Mouse (Mus musculus) spleen, adult 12 weeks (tissue): Measurements from ENCODE around the gene Capn9.

Experiments
- DNase-seq: peaks from one replicate; pipeline ENCODE4 v3.0.0; 2022; ENCODE audit warnings: low spot score

Capn9 gene

DNA sequence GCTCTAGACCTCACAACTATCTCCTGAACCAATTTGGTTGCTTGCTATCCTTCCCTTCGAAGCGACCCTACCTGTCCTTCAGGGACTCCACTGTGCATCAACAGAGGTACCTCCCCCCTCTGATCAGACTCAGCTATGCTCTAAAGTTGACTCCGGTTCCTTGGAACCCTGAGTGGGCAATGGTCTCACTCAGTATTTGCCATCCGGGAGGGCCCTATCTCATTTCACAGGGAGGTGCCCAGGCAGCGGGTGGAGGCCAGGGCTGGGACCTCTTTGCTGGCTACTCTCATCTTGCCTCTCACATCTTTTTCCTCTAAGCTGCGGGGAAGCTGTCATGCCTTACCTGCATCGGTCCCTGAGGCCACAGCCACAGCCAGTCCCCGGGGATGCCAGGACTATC lies at the start of gene Capn9:
Gene Capn9 (plus strand): TSS at position 301 of the 400 bp plus-strand sequence.
- no peak for DNase-seq

DNA sequence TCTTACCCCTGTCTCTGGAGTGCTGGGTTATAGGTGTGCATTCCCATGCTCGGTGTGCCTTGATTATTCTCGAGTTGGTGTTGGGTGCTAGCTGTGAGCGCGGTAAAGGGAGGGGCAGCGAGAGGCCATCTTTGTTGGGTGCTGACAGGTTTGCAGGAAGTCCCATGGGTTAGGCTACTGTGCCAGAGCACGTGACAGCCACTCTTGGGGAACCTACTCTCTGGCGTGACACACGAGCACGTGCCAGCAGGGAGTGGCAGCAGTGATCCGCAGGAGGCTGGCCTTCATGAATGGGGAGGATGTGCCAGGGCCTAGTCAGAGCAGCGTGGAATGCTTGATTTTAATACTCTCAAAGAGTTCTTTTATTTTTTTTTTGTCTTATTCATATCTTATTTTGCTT lies 49.6 kb upstream of the Capn9 start:
- no peak for DNase-seq

DNA sequence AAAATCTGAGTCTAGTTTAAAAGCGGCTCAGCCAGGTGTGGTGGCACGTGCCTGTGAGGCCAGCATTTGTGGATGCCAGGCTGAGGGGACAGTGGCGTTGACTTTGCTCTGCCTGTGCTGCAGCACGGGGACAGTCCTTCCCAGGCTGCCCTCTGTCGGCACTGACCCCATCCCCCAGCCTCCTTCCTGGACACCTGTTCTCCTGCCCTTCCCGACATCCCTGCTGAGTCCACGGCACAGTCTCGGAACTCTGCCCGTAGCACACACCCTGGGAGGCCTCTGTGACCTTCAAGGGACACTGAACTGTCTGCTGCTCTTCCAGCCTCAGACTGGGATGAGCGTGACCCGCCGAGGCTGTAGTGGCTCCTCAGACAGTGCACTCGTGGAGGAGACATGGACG lies 45.8 kb upstream of the Capn9 start:
- DNase-seq: no peak

DNA sequence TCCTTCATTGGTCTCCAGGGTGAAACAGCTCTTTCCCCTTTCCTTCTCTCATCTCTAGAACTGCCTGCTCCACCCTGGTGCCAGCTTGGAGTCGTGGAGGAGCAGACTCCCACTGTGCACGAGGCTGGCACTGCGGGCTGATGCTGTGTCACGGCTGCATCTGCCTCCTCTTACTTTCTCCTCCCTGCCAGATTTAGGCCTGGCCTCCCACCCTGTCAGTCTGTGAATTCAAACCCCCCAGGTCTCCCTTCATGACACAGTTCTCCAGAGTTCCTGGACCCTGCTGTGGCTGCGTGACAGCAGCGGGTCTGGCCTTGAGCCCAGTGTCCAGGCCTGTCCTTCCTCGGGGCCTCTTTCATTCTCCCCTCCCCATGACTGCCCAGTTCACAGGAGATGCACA lies 45.4 kb upstream of the Capn9 start:
- no peak for DNase-seq

DNA sequence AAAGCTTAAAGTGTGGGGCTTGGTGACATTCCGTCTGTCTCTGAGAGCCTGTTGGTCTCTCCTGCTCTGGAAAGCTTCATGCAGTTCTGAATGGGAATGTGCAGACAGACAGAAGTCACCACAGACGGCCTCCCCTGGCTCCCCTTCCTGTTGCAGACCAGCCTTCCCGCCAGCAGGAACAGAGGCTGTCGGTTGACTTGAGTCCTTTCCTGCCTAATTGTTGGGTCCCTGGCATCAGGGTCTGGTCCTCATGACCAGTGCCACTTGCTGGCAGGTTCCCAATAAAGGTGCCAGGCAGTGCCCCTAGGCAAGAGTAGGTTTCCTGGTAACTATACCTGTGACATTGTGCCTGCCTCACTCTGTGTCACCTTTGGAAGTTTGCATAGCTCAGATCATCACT lies 44.9 kb upstream of the Capn9 start:
- DNase-seq: no peak

DNA sequence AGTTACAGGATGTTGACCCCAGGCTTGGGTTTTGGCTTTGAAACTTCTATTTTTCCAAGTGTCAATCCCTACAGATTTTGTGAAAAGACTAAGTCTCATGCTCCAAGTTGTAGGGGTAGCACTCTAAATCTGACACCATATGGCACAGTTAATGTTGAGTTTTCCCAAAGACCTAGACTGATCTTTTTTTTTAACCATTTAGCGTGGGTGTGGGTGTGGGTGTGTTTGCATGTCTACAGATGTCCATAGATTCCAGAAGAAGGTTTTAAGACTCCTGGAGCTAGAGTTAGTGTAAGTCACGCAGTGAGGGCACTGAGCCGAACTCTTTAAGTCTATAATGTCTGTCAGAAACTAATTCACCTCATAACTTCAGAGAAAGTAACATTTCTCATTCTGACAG lies 43.3 kb upstream of the Capn9 start:
- DNase-seq: no peak

DNA sequence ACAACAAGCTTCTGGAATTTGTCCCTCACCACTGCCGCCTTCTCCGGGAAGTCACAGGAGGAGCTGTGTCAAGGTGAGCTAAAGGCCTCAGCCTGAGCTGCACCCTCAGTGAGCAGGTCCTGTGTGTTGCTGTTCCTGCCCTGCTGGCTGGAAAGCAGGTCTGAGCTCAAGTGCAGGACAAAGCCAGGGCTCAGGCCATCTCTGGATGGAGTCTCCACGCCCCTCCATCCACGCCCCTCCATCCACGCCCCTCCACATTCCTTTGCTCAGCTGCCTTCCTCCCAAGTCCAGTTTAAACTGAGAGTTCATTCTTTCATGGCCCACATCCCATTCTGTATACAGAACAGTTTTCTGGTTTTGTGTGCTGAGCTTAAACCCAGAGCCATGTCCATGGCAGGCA lies 40.5 kb upstream of the Capn9 start:
- DNase-seq: no peak

DNA sequence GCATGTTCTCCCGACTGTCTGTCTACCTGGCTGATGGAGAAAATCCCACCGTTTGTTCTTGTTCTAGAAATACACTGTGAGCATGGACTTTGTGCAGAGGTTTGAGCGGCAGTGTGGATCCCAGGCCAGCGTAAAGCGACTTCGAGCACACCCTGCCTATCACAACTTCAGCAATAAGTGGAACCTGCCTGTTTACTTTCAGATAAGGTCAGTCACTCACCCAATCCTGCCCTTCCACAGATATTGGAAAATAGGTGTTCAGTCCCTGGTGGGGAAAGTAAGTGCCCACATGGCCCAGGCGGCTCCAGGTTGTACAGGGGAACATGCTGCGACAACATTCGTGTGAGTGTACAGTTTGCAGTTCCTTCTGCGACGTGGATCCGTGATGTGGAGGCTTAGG lies 35.0 kb upstream of the Capn9 start:
- DNase-seq: no peak

DNA sequence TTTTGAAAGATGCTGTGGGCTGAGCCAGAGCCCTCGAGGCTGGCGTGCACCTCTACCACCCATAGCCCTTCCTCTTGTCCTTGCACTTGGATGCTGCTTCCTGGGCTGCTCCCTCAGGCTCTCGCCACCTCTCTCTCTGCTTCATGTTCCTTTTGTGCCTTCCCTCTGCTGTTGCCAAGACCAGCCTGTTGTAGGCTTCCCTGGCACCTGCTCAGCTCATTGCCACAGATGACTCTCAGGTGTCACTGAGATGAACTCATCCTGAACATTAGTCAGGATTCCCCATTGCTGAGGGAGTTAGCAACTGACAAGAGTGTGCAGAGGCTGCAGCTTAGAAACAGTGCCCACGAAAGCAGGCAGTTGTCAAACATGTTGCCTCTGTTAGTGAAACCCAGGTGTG lies 33.9 kb upstream of the Capn9 start:
- no peak for DNase-seq

DNA sequence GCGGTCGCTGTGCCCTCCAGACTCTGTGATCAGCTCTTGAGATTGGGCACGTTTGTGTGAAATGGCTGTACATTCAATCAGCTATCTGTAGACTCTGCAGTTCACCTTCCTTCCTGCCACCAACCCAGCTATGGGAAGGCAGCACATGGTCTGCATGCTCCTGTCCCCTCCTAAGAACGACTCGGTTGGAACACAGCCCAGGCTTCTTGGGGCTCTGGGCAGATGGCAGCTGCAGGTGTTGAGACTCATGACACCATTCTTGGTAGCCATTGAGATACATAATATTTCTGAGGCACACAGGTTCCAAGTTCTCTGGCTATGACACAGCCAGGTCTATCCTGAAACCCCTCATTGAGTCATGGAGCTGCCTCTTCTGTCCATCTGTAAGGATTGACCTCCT lies 32.6 kb upstream of the Capn9 start:
- DNase-seq: no peak

DNA sequence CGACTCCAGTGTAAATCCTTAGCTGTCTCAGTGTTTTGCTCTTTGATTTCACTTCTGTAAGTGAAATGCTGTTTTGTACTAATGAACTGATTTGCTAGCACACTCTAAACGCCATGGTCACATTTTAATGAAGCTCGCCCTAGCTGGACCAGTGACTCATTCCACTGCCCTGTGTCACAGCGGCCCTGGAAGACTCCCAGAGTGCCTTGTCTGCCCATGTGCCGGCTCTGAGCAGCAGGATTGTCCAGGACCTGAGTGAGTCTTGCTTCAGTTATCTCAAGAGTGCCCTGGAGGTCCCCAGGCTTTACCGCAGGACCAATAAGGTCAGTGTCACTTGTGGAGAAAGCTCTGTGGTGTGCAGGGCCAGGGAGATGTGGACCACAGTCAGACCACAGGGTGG lies 29.5 kb upstream of the Capn9 start:
- DNase-seq: no peak

DNA sequence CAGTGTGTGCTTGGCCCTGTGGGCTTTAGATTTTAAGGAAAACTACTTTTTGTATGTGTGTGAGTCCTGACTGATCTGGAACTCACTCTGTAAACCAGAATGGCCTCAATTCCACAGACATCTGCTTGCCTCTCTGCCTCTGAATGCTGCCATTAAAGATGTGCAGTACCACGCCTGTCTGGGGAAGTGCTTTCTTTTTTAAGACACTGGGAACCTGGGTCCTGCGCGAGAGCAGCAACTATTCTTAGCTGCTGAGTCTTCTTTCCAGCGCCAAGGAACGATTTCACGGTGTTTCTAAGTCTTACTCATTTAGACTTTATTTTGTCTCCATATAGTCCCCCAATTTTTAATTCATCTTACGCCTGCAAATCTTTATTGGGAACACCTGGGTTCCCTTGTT lies 29.1 kb upstream of the Capn9 start:
- DNase-seq: no peak

DNA sequence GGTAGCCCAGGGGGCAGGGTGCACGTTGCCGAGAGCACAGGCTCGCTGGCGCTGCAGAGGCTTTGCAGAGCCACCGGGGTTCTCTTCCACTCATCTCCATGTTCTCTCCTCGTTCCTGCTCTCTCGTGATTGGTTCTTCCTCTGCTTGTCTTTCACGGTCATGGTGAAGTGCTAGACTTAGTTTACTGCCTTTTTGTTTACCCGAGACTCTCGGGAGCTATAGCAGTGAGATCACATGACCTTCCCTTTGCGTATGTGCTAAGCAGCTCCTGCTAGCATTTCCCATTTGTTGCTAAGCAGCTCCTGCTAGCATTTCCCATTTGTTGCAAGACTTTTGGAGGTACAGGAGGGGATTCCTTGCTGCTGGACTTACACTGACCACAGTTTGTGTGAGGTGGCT lies 28.6 kb upstream of the Capn9 start:
- DNase-seq: no peak

DNA sequence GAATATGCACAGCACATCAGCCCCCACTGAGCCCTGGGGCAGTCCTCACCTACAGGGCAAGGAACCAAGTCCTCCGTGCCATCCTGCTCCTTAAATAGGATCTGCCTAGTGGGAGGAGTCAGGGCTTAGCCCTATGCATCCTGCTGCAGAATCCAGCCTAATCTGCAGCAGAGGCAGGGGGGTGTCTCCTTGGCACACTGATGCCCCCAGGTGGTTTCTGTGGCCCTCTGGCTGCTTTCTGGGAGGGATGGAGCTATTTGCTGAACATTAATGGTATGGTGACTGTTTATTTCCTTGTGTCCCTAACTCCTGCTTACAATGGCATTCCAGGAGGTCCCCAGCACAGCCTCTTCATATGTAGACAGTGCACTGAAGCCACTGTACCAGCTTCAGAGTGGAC lies 27.7 kb upstream of the Capn9 start:
- no peak for DNase-seq

DNA sequence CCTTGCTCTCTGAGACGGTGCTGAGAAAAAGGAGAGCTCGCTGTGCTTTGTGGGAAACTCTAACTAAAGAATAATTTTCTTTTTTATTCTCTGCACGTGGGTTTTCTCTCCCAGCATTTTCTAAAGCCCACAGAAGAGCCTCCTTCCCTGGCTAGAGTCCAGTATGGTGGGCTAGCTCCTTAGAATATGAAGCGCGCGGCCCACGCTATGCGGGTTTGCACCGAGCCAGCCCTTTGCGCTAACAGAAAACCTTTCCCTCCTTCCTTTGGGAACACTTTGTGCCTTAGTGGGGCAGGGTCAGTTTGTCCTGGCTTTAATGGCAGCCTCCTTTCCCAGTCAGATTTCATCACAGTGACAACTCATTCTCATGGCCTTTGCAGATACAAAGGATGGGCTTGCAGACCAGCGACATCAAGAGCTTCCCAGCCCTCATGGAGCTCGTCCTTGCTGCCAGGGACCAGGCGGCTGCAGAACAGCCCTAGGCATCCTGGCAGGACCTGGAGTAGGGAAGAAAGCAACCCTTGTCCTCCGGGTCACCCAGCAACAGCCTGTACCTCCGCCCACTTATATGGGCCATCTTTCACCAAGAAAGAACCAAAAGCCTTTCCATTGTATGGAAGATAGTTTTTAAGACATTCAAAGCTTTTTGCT lies 24.8 kb upstream of the Capn9 start:
- DNase-seq: no peak

DNA sequence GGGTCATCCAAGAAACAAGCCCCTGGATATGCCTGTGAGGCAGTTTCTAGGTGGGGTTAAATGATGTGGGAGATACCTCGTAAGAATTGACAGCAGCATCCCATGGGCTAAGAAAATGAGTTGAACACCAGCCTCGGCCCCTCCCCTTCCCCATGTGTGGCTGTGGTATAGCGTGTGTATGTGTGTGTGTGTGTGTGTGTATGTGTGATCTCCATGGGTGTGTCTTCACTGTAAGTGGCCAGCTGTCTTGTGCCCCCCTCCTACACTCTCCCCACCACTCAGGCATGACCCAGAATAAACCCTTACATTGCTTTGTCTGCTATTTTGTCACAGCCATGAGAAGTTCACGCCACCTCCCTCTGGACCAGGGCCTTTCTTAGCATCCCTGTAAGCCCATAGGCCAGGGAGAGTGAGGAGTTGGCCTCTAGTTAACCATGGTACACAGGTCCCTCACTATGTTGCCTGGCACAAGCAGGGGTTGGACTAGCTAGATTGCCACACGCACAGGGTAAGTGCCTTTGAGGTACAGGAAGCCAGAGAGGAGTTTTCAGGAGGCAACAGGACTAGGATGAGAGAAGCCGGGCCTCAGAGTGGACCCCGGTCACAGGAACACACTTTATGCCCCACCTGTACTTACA lies 20.7 kb upstream of the Capn9 start:
- DNase-seq: no peak

DNA sequence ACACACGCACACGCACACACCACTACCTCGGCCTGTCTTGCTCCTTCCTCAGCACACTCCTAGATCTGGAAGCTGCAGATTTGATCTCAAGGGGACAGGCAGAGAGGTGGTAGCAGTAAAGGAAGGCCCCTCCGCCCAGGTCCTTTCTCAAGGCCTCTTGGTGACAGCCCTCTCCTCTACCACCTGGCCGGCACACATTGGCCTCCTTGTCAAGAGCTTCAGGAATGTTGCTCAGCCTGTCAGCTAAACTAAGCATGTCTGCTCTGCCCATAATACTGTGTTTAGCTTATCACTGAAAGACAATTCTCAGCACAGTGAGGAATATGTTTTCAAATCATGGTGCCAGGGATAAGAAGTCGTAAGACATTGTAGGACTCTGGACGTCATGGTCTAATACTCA lies 19.7 kb upstream of the Capn9 start:
- no peak for DNase-seq

DNA sequence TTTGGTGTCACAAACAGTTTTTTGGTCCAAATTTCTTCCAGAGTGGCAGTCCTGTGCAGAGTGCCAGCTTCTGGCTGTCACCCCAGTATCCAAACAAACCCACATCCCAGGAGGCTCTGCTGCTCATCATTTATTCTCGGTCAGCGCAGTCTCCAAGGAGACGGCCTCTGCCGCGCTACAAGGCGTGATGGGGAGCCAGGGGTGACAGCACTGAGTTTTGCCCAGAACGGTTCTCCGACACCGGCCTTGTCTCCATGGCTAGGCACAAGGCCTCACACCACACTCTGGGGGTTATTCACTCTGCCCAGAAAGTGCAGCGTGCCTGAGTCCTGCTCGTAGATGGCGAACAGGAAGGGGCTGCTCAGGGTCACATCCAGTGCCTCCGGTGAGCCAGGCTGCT lies 19.3 kb upstream of the Capn9 start:
- DNase-seq: no peak

DNA sequence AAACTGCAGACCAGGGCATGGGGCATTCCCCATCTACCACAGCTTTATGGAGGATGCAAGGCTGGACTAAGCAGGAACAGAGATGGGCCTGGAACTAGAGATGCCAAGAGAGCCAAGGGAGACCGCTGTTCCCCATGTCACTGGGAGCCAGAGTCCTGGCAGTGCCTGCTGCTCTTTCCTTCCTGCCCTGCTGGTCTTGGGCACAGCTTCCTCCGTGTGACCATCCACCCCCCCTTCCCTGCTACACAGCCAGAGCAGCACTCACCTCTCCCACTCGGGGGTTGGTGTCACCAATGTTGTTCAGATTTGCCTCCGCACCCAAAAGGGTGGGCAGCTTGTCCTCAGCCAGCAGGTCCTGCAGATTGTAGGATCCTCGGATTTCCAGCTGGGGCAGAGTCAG lies 18.4 kb upstream of the Capn9 start:
- no peak for DNase-seq

DNA sequence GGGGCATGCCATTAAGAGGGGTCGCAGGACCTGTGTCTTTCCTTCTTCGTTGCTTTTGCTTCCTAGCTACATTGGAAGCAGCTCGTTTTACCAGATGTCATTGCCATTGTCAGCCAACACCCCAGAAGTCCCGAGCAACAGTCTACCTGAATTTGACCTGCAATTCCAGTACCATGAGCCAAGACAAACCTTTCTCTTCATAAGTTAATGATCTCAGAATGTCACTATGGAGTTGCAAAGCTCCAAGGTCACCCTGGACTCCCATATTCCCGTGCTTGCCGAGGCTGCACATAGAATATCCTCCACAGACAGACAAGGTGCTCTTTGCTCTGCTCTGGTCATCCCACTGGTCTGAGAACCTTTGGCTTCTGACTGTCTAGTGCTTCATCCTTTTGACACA lies 8.8 kb upstream of the Capn9 start:
- DNase-seq: no peak

DNA sequence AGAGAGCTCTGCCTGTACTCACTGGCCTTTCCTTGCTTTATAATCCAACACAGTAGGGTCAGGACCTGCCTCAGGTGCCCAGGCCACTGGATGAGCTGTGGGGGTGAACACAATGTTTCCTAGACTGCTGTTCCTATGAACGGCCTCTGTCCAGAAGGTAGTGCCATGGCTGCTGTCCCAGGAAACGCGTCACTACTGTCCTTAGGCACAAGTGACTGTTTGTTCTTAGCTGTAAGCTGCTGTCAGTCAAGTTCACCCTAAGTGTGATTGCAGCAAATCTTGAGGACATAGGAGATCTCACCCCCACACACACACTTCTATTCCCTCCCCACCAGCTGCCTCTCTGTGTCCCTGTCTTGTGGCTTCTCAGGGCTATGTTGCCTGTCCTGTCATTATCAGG lies 8.3 kb upstream of the Capn9 start:
- no peak for DNase-seq

DNA sequence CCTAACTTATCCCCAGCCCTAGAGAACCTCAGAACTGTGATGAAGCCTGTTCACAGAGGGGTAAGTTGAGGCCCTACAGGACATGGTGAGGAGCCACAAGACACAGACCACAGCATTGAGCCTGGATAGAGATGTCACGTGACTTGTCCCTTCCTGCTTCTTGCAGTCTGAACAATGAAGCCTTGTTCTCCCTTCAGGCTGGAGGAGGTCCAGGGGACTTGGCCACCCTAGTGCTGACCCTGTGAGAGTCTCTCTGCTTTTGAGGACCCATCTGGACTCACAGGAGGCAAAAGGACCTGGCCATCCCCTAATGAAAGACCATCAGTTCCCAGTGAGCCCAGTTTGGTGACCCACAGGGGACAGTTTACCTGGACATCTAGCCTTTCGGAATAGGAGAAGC lies 6.8 kb upstream of the Capn9 start:
- no peak for DNase-seq

DNA sequence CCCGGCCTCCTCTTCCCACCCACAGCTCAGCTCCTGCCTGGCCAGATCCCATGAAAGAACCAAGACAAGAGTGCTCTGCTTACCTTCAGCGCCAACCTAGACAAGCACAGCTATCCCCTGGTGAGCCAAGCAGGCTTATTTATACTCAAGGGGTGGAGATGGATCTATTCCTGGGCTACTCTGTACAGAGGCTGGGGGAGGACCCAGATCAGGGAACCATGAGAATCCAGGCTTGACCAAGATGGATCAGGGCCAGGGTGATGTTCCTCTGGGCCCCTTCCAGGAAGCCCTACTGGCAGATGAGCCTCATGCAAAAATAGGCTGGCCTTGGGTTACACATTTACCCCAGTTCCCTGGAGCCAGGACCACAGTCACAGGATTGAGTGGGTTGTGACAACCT lies 6.3 kb upstream of the Capn9 start, which contains the start of gene Agt:
Gene Agt (minus strand): TSS at position 114 of the 400 bp plus-strand sequence.
- no peak for DNase-seq

DNA sequence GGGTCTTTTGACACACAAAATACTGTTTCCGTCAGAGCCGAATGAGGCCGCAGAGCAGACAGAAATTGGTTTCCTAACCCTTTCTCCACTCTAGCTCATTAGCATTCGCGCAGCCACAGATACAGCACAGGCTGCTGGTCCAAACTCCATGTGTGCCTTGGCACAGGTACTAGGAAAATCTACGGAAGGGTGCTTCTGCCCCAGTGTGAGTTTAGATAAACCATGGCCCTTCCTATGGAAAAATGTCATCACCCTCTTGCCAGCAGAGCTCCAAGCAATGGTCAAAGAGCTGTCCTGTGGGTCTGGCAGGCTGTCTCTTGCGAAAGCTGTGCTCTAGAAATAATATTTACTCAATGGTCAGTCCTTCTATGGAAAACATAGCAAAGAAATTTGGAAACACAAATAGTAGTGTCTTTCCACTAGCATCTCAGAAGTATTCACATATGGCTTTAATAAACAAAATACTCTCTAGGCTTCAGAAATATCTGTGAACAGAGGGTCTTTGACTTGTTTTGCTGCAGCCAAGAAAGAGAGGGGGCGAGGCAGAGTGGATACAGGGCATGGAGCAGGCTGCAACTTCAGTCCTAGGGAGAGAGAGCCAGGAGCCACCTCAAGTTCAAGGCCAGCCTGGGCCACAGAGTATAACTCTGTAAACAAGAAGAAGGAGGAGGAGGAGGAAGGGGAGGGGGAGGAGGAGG lies 4.0 kb upstream of the Capn9 start:
- no peak for DNase-seq
